Mouse (Mus musculus): ENCODE results near the gene Fmnl2.

DNA sequence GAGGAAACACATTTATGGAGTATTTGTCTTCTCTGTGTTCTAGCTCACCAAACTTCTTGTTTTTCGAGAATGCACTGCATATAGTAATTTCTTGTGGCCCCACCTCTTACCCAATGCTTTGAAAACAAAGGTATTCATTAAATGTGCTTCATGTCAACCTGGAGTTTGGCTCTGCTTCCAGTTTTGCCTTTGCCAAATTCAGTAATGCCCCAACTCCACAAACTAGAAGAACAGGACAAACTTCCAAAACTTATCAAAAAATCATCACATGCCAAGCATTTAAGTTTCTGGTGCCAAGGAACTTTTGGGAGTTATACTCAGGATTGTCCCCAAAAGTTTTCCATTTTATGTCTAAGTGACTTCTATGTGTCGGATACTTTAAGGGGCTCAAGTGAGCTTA lies 35.4 kb upstream of the Fmnl2 start:
- TF ChIP-seq CTCF (IDR thresholded peaks at IDR 0.05; ENCODE audit: low read depth) = no peak
- TF ChIP-seq EP300 (optimal IDR thresholded peaks at IDR 0.05) = no peak
